Mouse (Mus musculus) liver, postnatal 0 days (tissue): Measurements from ENCODE around the gene Bdp1. TPM values are rescaled to one million over a fixed set of nuclear protein-coding genes. Genes with fewer than 3 reads are reported as not detected.
A peak's percentile ranks its signal among the peaks of the same experiment; 100 is the strongest.

Source experiments
- ATAC-seq: fragments of 200-750 bp; cut with Nextera tagmentation; 2 replicates; pipeline ENCODE4 v1.8.0; 2017; ENCODE audit warnings: mild to moderate bottlenecking, moderate library complexity
- DNase-seq: peaks from one replicate; pipeline ENCODE4 v3.0.0-alpha.2; 2016
- H3K27ac ChIP-seq: fragments of 300-500 bp; sonication (generic); 2 replicates; pipeline ENCODE4 v1.5.1; 2014; ENCODE audit warnings: antibody characterized with exemption, moderate library complexity, mild to moderate bottlenecking, low read depth
- H3K27me3 ChIP-seq: fragments of 300-500 bp; sonication (generic); 2 replicates; pipeline ENCODE4 v1.6.1; 2014; ENCODE audit warnings: low read length, control low read depth, mixed read lengths; ENCODE audit not compliant: insufficient read depth
- H3K36me3 ChIP-seq: fragments of 300-500 bp; sonication (generic); replicated peaks from 2 replicates; pipeline ENCODE4 v1.6.1; 2014; ENCODE audit warnings: mild to moderate bottlenecking, control low read depth, low read length, moderate library complexity, mixed read lengths; ENCODE audit not compliant: insufficient read depth
- H3K4me1 ChIP-seq: fragments of 300-500 bp; sonication (generic); 2 replicates; pipeline ENCODE4 v1.6.1; 2014; ENCODE audit warnings: antibody characterized with exemption, mild to moderate bottlenecking, control low read depth; ENCODE audit not compliant: insufficient read depth
- H3K4me2 ChIP-seq: fragments of 300-500 bp; sonication (generic); 2 replicates; pipeline ENCODE4 v1.6.1; 2014; ENCODE audit warnings: low read depth, mild to moderate bottlenecking, low read length, moderate library complexity, mixed read lengths
- H3K4me3 ChIP-seq: fragments of 300-500 bp; sonication (generic); 2 replicates; pipeline ENCODE4 v1.5.1; 2014; ENCODE audit warnings: low read depth, low read length
- H3K9ac ChIP-seq: fragments of 300-500 bp; sonication (generic); replicated peaks from 2 replicates; pipeline ENCODE4 v1.6.1; 2014; ENCODE audit warnings: mild to moderate bottlenecking, moderate library complexity
- H3K9me3 ChIP-seq: fragments of 300-500 bp; sonication (generic); 2 replicates; pipeline ENCODE4 v1.6.1; 2016; ENCODE audit warnings: mild to moderate bottlenecking, control low read depth, low read length, mixed read lengths
- CTCF ChIP-seq: sonication (generic); IDR thresholded peaks from 2 replicates; pipeline ENCODE4 v1.5.1; 2016; ENCODE audit warnings: antibody characterized with exemption, low read depth
- EP300 ChIP-seq: IDR thresholded peaks from 2 replicates; pipeline ENCODE4 v1.6.1; 2016; ENCODE audit warnings: antibody characterized with exemption, low read depth, mild to moderate bottlenecking
- WGBS: fragments of 180-500 bp; shearing (Covaris S2); extraction: QIAGEN DNeasy Blood & Tissue Kit; methylation state at CpG from one replicate; pipeline ENCODE4 v1.1.7; 2014; ENCODE audit not compliant: insufficient replicate concordance; 5-methylcytosine and 5-hydroxymethylcytosine counted together
- polyA plus RNA-seq: library from polyadenylated mRNA; unstranded; fragments of >200 nt; fragmentation: Nextera tagmentation; extraction: Ambion mirVana; gene quantifications from 2 replicates; pipeline ENCODE4 v1.2.1, GENCODE M21; 2015

Gene Bdp1
- polyA plus RNA-seq, 1 experiment from 2014 or later = 9.1 TPM

GRCm38 (mm10) chr13:100005911-100006496 lies 97.9 kb downstream of the Bdp1 start:
- no peak overlapping the region for H3K4me3 ChIP-seq

DNA sequence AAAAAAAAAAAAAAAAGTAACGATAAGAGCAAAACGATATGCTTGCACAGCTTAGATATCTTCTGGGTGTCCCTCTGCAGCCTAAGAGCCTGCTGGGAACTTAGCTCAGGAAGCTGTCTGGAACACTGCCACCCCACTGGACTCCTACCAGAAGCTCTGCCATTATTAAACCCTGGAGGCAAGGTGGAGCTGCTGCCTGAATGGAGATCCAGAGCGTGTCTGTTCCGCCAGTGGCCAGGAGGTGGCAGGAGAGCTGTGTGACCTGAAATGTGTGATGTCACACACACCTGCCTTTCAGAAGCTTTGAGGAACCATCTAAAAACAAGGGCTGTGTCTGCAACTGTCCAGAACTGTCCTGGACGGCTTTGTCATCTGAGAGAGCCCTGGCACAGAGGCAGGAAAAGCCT lies 102.1 kb downstream of the Bdp1 start:
- 26% methylated on average over 5 of the region's 5 CpGs for WGBS
- peaks cover 3% of the 10 kb centered on the region; the same call in 1 of the 2 replicates for H3K4me1 ChIP-seq
- no peak overlapping the region for H3K4me3 ChIP-seq
- no peak overlapping the region for H3K27ac ChIP-seq
- H3K27me3 ChIP-seq = no peaks in the 10 kb centered on the region
- TF ChIP-seq EP300 (no peak), CTCF (peak; percentile 90)
- DNase-seq (peak; percentile 87), ATAC-seq (peak; percentile 75)
- no peaks in the 10 kb centered on the region for H3K9me3 ChIP-seq
- no peak overlapping the region for H3K4me2 ChIP-seq
- no peaks in the 10 kb centered on the region for H3K36me3 ChIP-seq
- no peak overlapping the region for H3K9ac ChIP-seq

More at GRCm38 (mm10) chr13:100005911-100006496, 97.9 kb downstream of the Bdp1 start:
- Histone ChIP-seq H3K4me2 (no peak overlapping the region), H3K36me3 (no peaks in the 10 kb centered on the region), H3K9me3 (no peaks in the 10 kb centered on the region), H3K27ac (no peak overlapping the region; the same call in 1 of the 2 replicates), H3K27me3 (no peaks in the 10 kb centered on the region), H3K4me1 (peaks cover 3% of the 10 kb centered on the region; the same call in 1 of the 2 replicates), H3K9ac (no peak overlapping the region)
- TF ChIP-seq CTCF (no peak), EP300 (no peak)
- 59% methylated on average over 12 of the region's 12 CpGs for WGBS
- ATAC-seq = peak; percentile 65
- DNase-seq = no peak

GRCm38 (mm10) chr13:99999078-99999477 lies 104.8 kb downstream of the Bdp1 start:
- Histone ChIP-seq H3K4me1 (no peaks in the 10 kb centered on the region), H3K4me3 (no peak overlapping the region), H3K4me2 (no peak overlapping the region), H3K27ac (no peak overlapping the region), H3K27me3 (no peaks in the 10 kb centered on the region), H3K9me3 (no peaks in the 10 kb centered on the region), H3K36me3 (no peaks in the 10 kb centered on the region), H3K9ac (no peak overlapping the region)
- no peak for ATAC-seq
- 73% methylated on average over 3 of the region's 3 CpGs for WGBS
- no peak for DNase-seq
- TF ChIP-seq EP300 (no peak), CTCF (no peak)

GRCm38 (mm10) chr13:99998099-99998498 lies 105.8 kb downstream of the Bdp1 start:
- H3K36me3 ChIP-seq = no peaks in the 10 kb centered on the region
- TF ChIP-seq CTCF (peak; percentile 30; the same call in 1 of the 2 replicates), EP300 (no peak)
- ATAC-seq (no peak), DNase-seq (no peak)
- H3K27me3 ChIP-seq = no peaks in the 10 kb centered on the region
- no peaks in the 10 kb centered on the region for H3K4me1 ChIP-seq
- no peak overlapping the region for H3K4me2 ChIP-seq
- H3K9me3 ChIP-seq = no peaks in the 10 kb centered on the region
- H3K27ac ChIP-seq = no peak overlapping the region
- H3K9ac ChIP-seq = no peak overlapping the region
- H3K4me3 ChIP-seq = no peak overlapping the region
- WGBS = 85% methylated on average over 3 of the region's 3 CpGs

- no peak for DNase-seq
Measured at GRCm38 (mm10) chr13:99989592-99989991, 114.3 kb downstream of the Bdp1 start.

GRCm38 (mm10) chr13:99983320-99983719 lies 120.5 kb downstream of the Bdp1 start:
- Histone ChIP-seq H3K4me2 (no peak overlapping the region), H3K9ac (no peak overlapping the region), H3K27me3 (no peaks in the 10 kb centered on the region), H3K4me3 (no peak overlapping the region), H3K36me3 (0 out of 2 replicates have a peak, but pooled peaks cover 10% of the 10 kb centered on the region), H3K9me3 (no peaks in the 10 kb centered on the region), H3K27ac (no peak overlapping the region), H3K4me1 (no peaks in the 10 kb centered on the region)
- DNase-seq (no peak), ATAC-seq (no peak)
- TF ChIP-seq CTCF (peak; percentile 37), EP300 (no peak)
- WGBS = 82% methylated on average over 1 of the region's 1 CpGs

More at GRCm38 (mm10) chr13:99989592-99989991, 114.3 kb downstream of the Bdp1 start:
- no peak overlapping the region for H3K27ac ChIP-seq
- H3K4me1 ChIP-seq = no peaks in the 10 kb centered on the region
- peaks cover 8% of the 10 kb centered on the region; the same call in 1 of the 2 replicates for H3K36me3 ChIP-seq
- no peak overlapping the region for H3K4me2 ChIP-seq
- no peaks in the 10 kb centered on the region for H3K27me3 ChIP-seq
- ATAC-seq = no peak
- no peaks in the 10 kb centered on the region for H3K9me3 ChIP-seq
- H3K4me3 ChIP-seq = no peak overlapping the region
- 81% methylated on average over 4 of the region's 4 CpGs for WGBS
- H3K9ac ChIP-seq = no peak overlapping the region
- TF ChIP-seq EP300 (no peak), CTCF (no peak)
